Mouse (Mus musculus) kidney, adult 2 months (tissue): Measurements from ENCODE around the gene Pla2g5.

ENCODE experiments used
- CTCF ChIP-seq: fragments of 200-500 bp; conservative IDR thresholded peaks from 2 replicates; pipeline ENCODE4 v1.5.1; 2011; ENCODE audit warnings: low read depth, mild to moderate bottlenecking, control low read depth, low read length, moderate library complexity, mixed read lengths; ENCODE audit not compliant: insufficient read depth, insufficient read length
- POLR2A ChIP-seq: fragments of 200-500 bp; IDR thresholded peaks from one replicate; pipeline ENCODE4 v1.6.1; 2011; ENCODE audit warnings: low read depth, low read length, control low read depth

- TF ChIP-seq POLR2A = no peak
- TF ChIP-seq CTCF = peak; percentile 53
Observed at GRCm38 (mm10) chr4:138793276-138793675, 70.0 kb downstream of the Pla2g5 start.
